Mouse (Mus musculus): ENCODE measurements around the gene Vangl2. TPM values are rescaled to one million over a fixed set of nuclear protein-coding genes. Genes with fewer than 3 reads are reported as not detected.

Gene Vangl2
- polyA plus RNA-seq, 1 experiment from 2014 or later: 23.3 TPM

DNA sequence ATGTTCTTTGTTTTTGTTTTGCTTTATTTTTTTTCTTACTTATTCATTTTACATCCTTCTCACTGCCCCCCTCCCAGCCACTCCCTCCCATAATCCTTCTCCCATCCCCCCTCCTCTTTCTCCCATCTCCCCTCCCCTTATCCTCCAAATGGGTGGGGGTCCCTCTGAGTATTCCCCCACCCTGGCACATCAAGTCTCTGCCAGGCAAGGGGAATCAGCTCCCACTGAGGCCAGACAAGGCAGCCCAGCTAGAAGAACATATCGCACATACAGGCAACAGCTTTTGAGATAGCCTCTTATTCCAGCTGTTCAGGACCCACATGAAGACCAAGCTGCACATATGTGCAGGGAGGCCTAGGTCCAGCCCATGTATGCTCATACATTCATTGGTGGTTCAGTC is 44.1 kb downstream of the Vangl2 start:
- ATAC-seq (ENCODE audit: insufficient number of reproducible peaks, low FRiP score, low TSS enrichment, low read depth) (no peak), DNase-seq (ENCODE audit: low spot score) (no peak)
- no peaks in the 10 kb centered on the region for H3K36me3 ChIP-seq (ENCODE audit: control insufficient read depth, insufficient read depth, low read length)
- WGBS: 92% methylated on average over 1 of the region's 1 CpGs
- no peaks in the 10 kb centered on the region for H3K4me1 ChIP-seq (ENCODE audit: control insufficient read depth, insufficient read depth, low read length)
- H3K9me3 ChIP-seq (ENCODE audit: control insufficient read depth, low read length): no peaks in the 10 kb centered on the region
- no peak overlapping the region for H3K4me3 ChIP-seq (ENCODE audit: low read depth, low read length)
- H3K4me2 ChIP-seq (ENCODE audit: low read depth, severe bottlenecking): no peak overlapping the region
- H3K9ac ChIP-seq (ENCODE audit: low read length): no peak overlapping the region
- H3K27me3 ChIP-seq (ENCODE audit: control insufficient read depth, insufficient read depth, low read length): no peaks in the 10 kb centered on the region
- H3K27ac ChIP-seq (replicated peaks; ENCODE audit: low read depth, low read length): no peak overlapping the region

DNA sequence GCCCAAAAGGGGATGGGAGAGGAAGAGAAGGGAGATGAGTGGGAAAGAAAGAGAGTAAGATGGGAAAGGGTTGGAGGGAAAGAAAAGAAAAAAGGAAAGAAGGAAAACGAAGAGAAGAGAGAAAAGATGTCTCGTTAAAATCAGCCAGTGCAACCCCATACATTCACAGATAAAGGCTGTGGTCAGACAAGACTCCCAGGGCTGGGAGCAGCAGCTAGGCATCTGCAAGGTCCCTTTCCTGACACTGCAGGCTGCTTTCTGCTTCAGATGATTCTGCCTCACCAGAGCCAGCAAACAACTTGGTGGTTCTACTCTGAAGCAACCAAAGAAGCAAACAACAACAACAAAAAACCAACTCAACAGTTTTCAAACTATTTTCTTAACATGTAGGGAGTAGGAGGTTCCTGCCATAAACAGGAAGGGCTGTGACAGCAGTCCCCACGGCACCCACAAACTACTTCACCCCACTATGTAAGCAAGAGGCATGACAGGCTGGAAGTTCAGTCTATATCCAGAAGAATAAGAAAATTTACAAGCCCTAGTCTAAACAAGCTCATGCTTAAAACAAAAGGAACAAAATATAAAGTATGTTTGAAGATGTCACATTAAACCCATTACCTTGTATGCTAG is 44.8 kb downstream of the Vangl2 start:
- WGBS: 82% methylated on average over 3 of the region's 3 CpGs
- Histone ChIP-seq H3K4me2 (ENCODE audit: low read depth, severe bottlenecking) (no peak overlapping the region), H3K36me3 (ENCODE audit: control insufficient read depth, insufficient read depth, low read length) (no peaks in the 10 kb centered on the region), H3K4me1 (ENCODE audit: control insufficient read depth, insufficient read depth, low read length) (no peaks in the 10 kb centered on the region), H3K4me3 (ENCODE audit: low read depth, low read length) (no peak overlapping the region), H3K27ac (replicated peaks; ENCODE audit: low read depth, low read length) (no peak overlapping the region), H3K9me3 (ENCODE audit: control insufficient read depth, low read length) (no peaks in the 10 kb centered on the region), H3K27me3 (ENCODE audit: control insufficient read depth, insufficient read depth, low read length) (no peaks in the 10 kb centered on the region), H3K9ac (ENCODE audit: low read length) (no peak overlapping the region)
- no peak for DNase-seq (ENCODE audit: low spot score)
- ATAC-seq (ENCODE audit: insufficient number of reproducible peaks, low FRiP score, low TSS enrichment, low read depth): no peak

DNA sequence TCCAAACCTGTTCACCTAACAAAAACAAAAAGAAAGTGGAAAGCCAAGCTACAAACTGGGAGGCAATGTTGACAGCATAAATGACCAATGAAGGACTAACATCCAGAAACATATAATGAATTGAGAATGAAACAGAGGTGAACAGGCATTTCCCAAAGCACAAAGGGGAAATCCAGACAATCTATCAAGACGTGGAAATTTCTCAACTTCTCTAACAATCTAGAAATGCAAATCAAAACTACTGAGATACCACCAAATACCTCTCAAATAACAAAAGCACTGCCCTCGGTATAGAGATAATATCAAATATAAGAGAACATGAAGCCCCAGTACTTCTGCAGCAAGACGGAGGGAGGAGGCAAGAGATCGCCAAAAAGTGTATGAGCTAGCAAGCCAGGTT is 45.5 kb downstream of the Vangl2 start:
- no peak overlapping the region for H3K4me3 ChIP-seq (ENCODE audit: low read depth, low read length)

DNA sequence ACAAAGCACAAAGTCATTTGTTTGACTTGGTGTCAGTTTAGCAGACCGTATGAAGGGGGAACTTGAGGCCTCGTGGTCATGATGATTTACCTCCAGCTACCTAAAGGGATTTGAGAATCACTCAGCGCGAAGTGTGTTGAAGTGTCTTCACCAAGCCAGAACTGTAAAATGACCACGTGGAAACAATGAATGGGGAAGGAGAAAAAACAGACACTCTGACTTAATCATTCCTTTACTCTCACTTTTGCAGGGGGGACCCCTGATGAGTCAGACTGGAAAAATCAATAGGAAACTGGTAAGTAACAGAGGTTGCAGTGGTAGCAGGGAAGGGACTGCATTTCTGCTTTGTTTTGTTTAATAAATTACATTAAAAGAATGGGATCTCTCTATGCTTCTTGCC is 46.1 kb downstream of the Vangl2 start:
- Histone ChIP-seq H3K4me1 (ENCODE audit: control insufficient read depth, insufficient read depth, low read length) (no peaks in the 10 kb centered on the region), H3K4me2 (ENCODE audit: low read depth, severe bottlenecking) (no peak overlapping the region), H3K9me3 (ENCODE audit: control insufficient read depth, low read length) (no peaks in the 10 kb centered on the region), H3K27ac (replicated peaks; ENCODE audit: low read depth, low read length) (no peak overlapping the region), H3K4me3 (ENCODE audit: low read depth, low read length) (no peak overlapping the region), H3K27me3 (ENCODE audit: control insufficient read depth, insufficient read depth, low read length) (no peaks in the 10 kb centered on the region), H3K36me3 (ENCODE audit: control insufficient read depth, insufficient read depth, low read length) (no peaks in the 10 kb centered on the region), H3K9ac (ENCODE audit: low read length) (no peak overlapping the region)
- ATAC-seq (ENCODE audit: insufficient number of reproducible peaks, low FRiP score, low TSS enrichment, low read depth) (no peak), DNase-seq (ENCODE audit: low spot score) (no peak)
- WGBS: 77% methylated on average over 5 of the region's 5 CpGs

More for the DNA sequence above, 45.5 kb downstream of the Vangl2 start:
- Histone ChIP-seq H3K9ac (ENCODE audit: low read length) (no peak overlapping the region), H3K27me3 (ENCODE audit: control insufficient read depth, insufficient read depth, low read length) (no peaks in the 10 kb centered on the region), H3K9me3 (ENCODE audit: control insufficient read depth, low read length) (no peaks in the 10 kb centered on the region), H3K36me3 (ENCODE audit: control insufficient read depth, insufficient read depth, low read length) (no peaks in the 10 kb centered on the region), H3K27ac (replicated peaks; ENCODE audit: low read depth, low read length) (no peak overlapping the region), H3K4me2 (ENCODE audit: low read depth, severe bottlenecking) (no peak overlapping the region), H3K4me1 (ENCODE audit: control insufficient read depth, insufficient read depth, low read length) (no peaks in the 10 kb centered on the region)
- 83% methylated on average over 4 of the region's 4 CpGs for WGBS
- ATAC-seq (ENCODE audit: insufficient number of reproducible peaks, low FRiP score, low TSS enrichment, low read depth): no peak
- DNase-seq (ENCODE audit: low spot score): no peak

DNA sequence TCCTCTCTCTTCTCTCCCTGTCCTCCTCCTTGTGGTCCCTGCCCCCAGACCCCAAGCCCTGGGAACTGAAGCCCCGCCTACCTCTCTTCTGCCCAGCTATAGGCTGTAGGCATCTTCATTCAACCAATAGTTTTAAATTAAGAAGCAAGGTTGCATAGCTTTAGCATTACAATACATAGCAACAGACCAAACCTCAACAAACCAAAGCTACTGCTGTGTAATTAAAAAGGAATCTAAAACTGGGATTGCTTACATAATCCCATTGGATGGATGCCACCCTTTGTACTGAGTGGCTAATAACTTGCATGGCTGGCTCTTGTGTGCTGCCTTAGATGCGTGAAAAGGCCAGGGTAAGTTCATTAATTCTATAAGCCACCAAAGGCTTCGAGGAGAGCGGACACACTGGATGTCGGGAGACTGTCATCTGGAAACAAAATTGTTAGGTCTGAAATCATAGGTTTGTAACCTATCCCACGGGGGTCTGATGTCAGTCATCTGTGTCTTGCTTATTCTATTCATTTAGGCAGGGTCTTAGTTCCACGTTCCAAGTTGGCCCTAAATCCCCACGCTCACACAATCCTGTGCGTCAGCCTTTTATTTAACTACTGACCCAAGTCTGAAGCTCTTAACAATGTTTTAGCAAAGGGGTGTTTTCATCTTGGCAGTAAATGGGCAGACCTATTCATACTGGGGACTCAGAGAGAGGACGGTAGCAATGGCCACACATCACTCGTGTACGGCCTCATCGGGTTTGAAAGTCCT is 48.1 kb downstream of the Vangl2 start:
- H3K27me3 ChIP-seq (ENCODE audit: control insufficient read depth, insufficient read depth, low read length): no peaks in the 10 kb centered on the region
- no peak overlapping the region for H3K9ac ChIP-seq (ENCODE audit: low read length)
- H3K36me3 ChIP-seq (ENCODE audit: control insufficient read depth, insufficient read depth, low read length): no peaks in the 10 kb centered on the region
- no peaks in the 10 kb centered on the region for H3K4me1 ChIP-seq (ENCODE audit: control insufficient read depth, insufficient read depth, low read length)
- H3K4me3 ChIP-seq (ENCODE audit: low read depth, low read length): no peak overlapping the region
- no peak for DNase-seq (ENCODE audit: low spot score)
- H3K4me2 ChIP-seq (ENCODE audit: low read depth, severe bottlenecking): no peak overlapping the region
- 92% methylated on average over 13 of the region's 13 CpGs for WGBS
- no peak overlapping the region for H3K27ac ChIP-seq (replicated peaks; ENCODE audit: low read depth, low read length)
- no peaks in the 10 kb centered on the region for H3K9me3 ChIP-seq (ENCODE audit: control insufficient read depth, low read length)
- ATAC-seq (ENCODE audit: insufficient number of reproducible peaks, low FRiP score, low TSS enrichment, low read depth): no peak

DNA sequence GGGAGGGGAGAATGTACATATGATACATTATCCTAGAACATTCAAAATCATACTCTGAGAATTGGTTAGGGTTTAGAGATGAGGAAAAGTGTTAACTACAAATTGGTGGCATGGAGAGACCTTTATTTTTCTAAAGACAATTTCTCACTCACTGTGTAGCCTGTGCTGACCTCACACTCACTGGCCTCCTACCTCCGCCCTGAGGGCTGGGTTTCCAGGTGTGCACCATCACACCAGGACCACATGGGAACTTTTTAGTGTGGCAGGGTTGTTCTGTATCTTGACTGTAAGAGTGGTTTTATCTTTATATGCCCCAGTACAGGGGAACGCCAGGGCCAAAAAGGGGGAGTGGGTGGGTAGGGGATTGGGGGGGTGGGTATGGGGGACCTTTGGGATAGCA is 50.4 kb downstream of the Vangl2 start:
- Histone ChIP-seq H3K4me3 (ENCODE audit: low read depth, low read length) (no peak overlapping the region), H3K36me3 (ENCODE audit: control insufficient read depth, insufficient read depth, low read length) (no peaks in the 10 kb centered on the region), H3K9me3 (ENCODE audit: control insufficient read depth, low read length) (no peaks in the 10 kb centered on the region), H3K27me3 (ENCODE audit: control insufficient read depth, insufficient read depth, low read length) (no peaks in the 10 kb centered on the region), H3K4me1 (ENCODE audit: control insufficient read depth, insufficient read depth, low read length) (no peaks in the 10 kb centered on the region), H3K9ac (ENCODE audit: low read length) (no peak overlapping the region), H3K4me2 (ENCODE audit: low read depth, severe bottlenecking) (no peak overlapping the region), H3K27ac (replicated peaks; ENCODE audit: low read depth, low read length) (no peak overlapping the region)
- ATAC-seq (ENCODE audit: insufficient number of reproducible peaks, low FRiP score, low TSS enrichment, low read depth) (no peak), DNase-seq (ENCODE audit: low spot score) (no peak)
- WGBS: 90% methylated on average over 2 of the region's 2 CpGs

DNA sequence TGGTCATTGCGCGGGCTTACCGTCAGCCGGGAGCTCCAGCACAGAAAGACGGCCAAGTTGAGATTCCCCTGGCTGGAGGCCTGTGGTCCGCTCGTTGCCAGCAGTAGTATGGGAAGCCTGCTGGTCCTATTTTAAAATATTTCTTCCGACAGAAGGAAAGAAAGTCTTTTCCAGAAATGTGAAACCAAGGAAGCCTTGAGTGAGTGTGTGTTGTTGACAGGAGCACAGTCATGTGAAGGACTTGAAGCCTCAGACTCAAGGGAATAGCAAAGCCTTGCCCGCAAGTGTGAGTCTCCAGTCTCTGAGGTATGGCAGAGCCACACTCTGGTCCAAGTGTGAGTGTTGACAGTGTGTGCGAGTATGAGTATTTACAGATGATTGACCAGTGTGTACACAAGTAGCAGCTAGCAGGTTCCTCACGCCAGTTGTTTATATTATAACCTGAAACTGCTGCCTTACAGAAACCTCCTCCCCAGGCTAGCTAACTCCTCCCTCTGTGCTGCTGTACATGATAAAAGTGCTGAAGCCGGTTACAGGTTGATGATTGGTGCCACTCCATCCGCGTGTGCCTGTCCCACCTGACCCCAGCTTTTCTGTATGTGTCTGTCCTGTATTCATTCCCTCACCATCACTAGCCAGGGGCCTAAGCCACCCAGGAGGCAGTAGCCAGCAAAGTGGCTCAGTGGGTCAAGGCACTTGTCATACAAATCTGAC is 51.3 kb downstream of the Vangl2 start:
- Histone ChIP-seq H3K4me1 (ENCODE audit: control insufficient read depth, insufficient read depth, low read length) (no peaks in the 10 kb centered on the region), H3K9me3 (ENCODE audit: control insufficient read depth, low read length) (no peaks in the 10 kb centered on the region), H3K4me2 (ENCODE audit: low read depth, severe bottlenecking) (no peak overlapping the region), H3K9ac (ENCODE audit: low read length) (no peak overlapping the region), H3K27ac (replicated peaks; ENCODE audit: low read depth, low read length) (no peak overlapping the region), H3K4me3 (ENCODE audit: low read depth, low read length) (no peak overlapping the region), H3K27me3 (ENCODE audit: control insufficient read depth, insufficient read depth, low read length) (no peaks in the 10 kb centered on the region), H3K36me3 (ENCODE audit: control insufficient read depth, insufficient read depth, low read length) (no peaks in the 10 kb centered on the region)
- ATAC-seq (ENCODE audit: insufficient number of reproducible peaks, low FRiP score, low TSS enrichment, low read depth) (no peak), DNase-seq (ENCODE audit: low spot score) (no peak)
- 92% methylated on average over 14 of the region's 14 CpGs for WGBS

DNA sequence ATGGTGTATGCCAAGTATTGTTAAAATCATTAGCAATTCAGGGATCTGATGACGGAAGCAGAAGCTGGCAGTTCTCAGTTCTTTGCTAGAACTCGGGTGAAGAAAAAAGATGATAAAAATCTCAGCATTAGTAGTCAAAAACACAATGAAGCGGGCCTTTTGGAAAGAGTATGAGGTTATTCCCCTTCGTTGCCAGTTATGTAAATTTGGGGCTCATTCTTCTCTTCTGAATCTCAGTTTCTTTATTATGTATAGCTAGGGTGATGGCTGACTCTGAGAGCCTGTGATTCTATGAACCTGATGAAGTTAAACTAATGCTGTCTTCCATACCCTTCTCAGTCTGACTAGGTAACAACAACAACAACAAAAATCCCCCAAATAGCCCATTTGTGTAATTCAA is 52.4 kb downstream of the Vangl2 start:
- Histone ChIP-seq H3K4me3 (ENCODE audit: low read depth, low read length) (no peak overlapping the region), H3K36me3 (ENCODE audit: control insufficient read depth, insufficient read depth, low read length) (no peaks in the 10 kb centered on the region), H3K27me3 (ENCODE audit: control insufficient read depth, insufficient read depth, low read length) (no peaks in the 10 kb centered on the region), H3K4me1 (ENCODE audit: control insufficient read depth, insufficient read depth, low read length) (no peaks in the 10 kb centered on the region), H3K9me3 (ENCODE audit: control insufficient read depth, low read length) (no peaks in the 10 kb centered on the region), H3K9ac (ENCODE audit: low read length) (no peak overlapping the region), H3K27ac (replicated peaks; ENCODE audit: low read depth, low read length) (no peak overlapping the region), H3K4me2 (ENCODE audit: low read depth, severe bottlenecking) (no peak overlapping the region)
- WGBS: 84% methylated on average over 4 of the region's 4 CpGs
- ATAC-seq (ENCODE audit: insufficient number of reproducible peaks, low FRiP score, low TSS enrichment, low read depth) (no peak), DNase-seq (ENCODE audit: low spot score) (no peak)
